Mouse (Mus musculus): ENCODE data around the gene Mecom. TPM values are rescaled to one million over a fixed set of nuclear protein-coding genes. Genes with fewer than 3 reads are reported as not detected.

Mecom gene
- total and polyA plus RNA-seq, 3 experiments = not detected

DNA sequence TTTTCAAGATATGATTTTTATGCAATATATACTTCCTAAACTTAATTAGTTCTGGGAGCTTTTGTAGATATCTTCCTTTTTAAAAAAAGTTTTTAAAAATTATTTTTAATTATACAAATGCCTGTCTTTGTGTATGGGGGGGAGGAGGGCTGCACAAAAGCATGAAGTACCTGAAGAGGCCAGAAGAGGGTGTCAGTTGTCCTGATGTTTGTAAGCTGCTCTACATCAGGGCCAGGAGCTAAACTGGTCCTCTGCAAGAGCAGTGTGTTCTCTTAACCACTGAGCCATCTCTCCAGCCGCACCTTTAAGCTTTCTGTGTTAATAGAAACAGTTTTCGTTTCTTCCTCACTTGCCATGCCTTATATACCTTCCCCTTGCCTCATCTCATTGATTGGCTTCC is 2.4 kb upstream of the Mecom start:
- Histone ChIP-seq H3K36me3 (replicated peaks in 1 of 2; ENCODE audit: control insufficient read depth in 1 of 2, insufficient read depth in 1 of 2, low read length in 1 of 2) (no peaks in the 10 kb centered on the region), H3K4me1 (ENCODE audit: control insufficient read depth in 1 of 2, insufficient read depth in 2 of 2) (peaks cover 0 to 9% of the 10 kb centered on the region in 2 experiments; a peak in 1 of 4 replicates), H3K79me2 (replicated peaks; ENCODE audit: control insufficient read depth, extremely low read depth, insufficient read depth, poor library complexity, severe bottlenecking) (no peaks in the 10 kb centered on the region), H3K27ac (ENCODE audit: insufficient read depth, low read depth) (no peak overlapping the region), H3K9ac (ENCODE audit: insufficient read depth, low read depth) (no peak overlapping the region), H3K4me2 (ENCODE audit: insufficient read depth, low read depth, poor library complexity, severe bottlenecking) (no peak overlapping the region), H3K27me3 (replicated peaks) (no peaks in the 10 kb centered on the region), H3K9me3 (replicated peaks; ENCODE audit: low read length) (no peaks in the 10 kb centered on the region), H3K4me3 (replicated peaks in 1 of 3; ENCODE audit: low read depth in 2 of 3, low read length in 2 of 3, poor library complexity in 1 of 3) (peak overlapping the region in 1 of 3 experiments; percentile 15)
- in situ Hi-C loops (cut with MboI; ENCODE audit: low pct_ligation_motif_present, low pct_unique_long_range_greater_than_20kb, low sequenced_read_pairs) (no loop called here), dilution Hi-C loops (cut with MboI; ENCODE audit: extremely low pct_ligation_motif_present, extremely low pct_unique_long_range_greater_than_20kb, low sequenced_read_pairs) (no loop called here)
- peak; percentile 34 for TF ChIP-seq RAD21 (IDR thresholded peaks at IDR 0.05; ENCODE audit: low read depth, low read length)
- TF ChIP-seq NRF1 (IDR thresholded peaks at IDR 0.05; ENCODE audit: low read depth, low read length) = no peak
- TF ChIP-seq ETS1 (conservative IDR thresholded peaks at IDR 0.05; ENCODE audit: low read depth, low read length) = no peak
- no peak for TF ChIP-seq MXI1 (IDR thresholded peaks at IDR 0.05; ENCODE audit: low read depth, low read length)
- TF ChIP-seq TCF12 (IDR thresholded peaks at IDR 0.05; ENCODE audit: low read depth, low read length) = no peak
- peak; percentile 21; the same call in 1 of the 2 replicates for TF ChIP-seq SMC3 (IDR thresholded peaks at IDR 0.05; ENCODE audit: low read depth, low read length)
- peak in 1 of 2 experiments; percentile 54; a peak in 2 of 4 replicates for TF ChIP-seq CTCF (conservative IDR thresholded peaks at IDR 0.05 in 1 of 2, IDR thresholded peaks at IDR 0.05 in 1 of 2; ENCODE audit: low read depth in 2 of 2, low read length in 2 of 2)
- TF ChIP-seq POLR2AphosphoS2 (IDR thresholded peaks at IDR 0.05; ENCODE audit: low read depth, low read length) = no peak
- TF ChIP-seq ZKSCAN1 (IDR thresholded peaks at IDR 0.05; ENCODE audit: borderline replicate concordance, low read depth, low read length) = no peak
- no peak for TF ChIP-seq HCFC1 (IDR thresholded peaks at IDR 0.05; ENCODE audit: low read depth, low read length)
- TF ChIP-seq ZC3H11A (IDR thresholded peaks at IDR 0.05; ENCODE audit: low read depth, low read length) = no peak
- peak; percentile 43 for DNase-seq (ENCODE audit: extremely low read depth)

DNA sequence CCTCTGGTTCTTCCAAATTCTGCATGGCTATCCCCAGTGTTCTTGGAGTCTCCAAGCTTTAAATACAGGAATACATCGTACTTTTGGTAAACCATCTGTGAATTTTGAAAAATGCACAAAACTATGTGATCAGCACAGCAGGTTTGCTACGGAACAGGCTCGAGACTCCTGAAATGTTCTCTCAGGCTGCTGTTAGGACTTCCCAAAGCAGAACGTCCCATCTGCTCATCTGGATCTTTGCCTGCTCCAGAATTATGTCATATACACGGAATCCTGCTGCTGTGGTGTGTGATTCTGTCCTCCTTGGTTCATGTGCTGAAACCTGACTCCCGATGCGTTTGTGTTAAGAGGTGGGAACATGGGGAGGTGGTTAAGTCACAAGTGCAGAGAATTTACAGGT is 1.1 kb upstream of the Mecom start:
- Histone ChIP-seq H3K36me3 (replicated peaks in 1 of 2; ENCODE audit: control insufficient read depth in 1 of 2, insufficient read depth in 1 of 2, low read length in 1 of 2) (no peaks in the 10 kb centered on the region), H3K79me2 (replicated peaks; ENCODE audit: control insufficient read depth, extremely low read depth, insufficient read depth, poor library complexity, severe bottlenecking) (no peaks in the 10 kb centered on the region), H3K9me3 (replicated peaks; ENCODE audit: low read length) (no peaks in the 10 kb centered on the region), H3K27me3 (replicated peaks) (no peaks in the 10 kb centered on the region), H3K4me3 (replicated peaks in 1 of 3; ENCODE audit: low read depth in 2 of 3, low read length in 2 of 3, poor library complexity in 1 of 3) (no peak overlapping the region), H3K27ac (ENCODE audit: insufficient read depth, low read depth) (no peak overlapping the region), H3K4me2 (ENCODE audit: insufficient read depth, low read depth, poor library complexity, severe bottlenecking) (no peak overlapping the region), H3K4me1 (ENCODE audit: control insufficient read depth in 1 of 2, insufficient read depth in 2 of 2) (peaks cover 0 to 9% of the 10 kb centered on the region in 2 experiments; a peak in 1 of 4 replicates), H3K9ac (ENCODE audit: insufficient read depth, low read depth) (no peak overlapping the region)
- dilution Hi-C loops (cut with MboI; ENCODE audit: extremely low pct_ligation_motif_present, extremely low pct_unique_long_range_greater_than_20kb, low sequenced_read_pairs) = no loop called here
- no peak for TF ChIP-seq KAT2A (IDR thresholded peaks at IDR 0.05; ENCODE audit: insufficient replicate concordance, low read length)
- no peak for TF ChIP-seq POLR2A (IDR thresholded peaks at IDR 0.05; ENCODE audit: low read depth, low read length)
- no peak for TF ChIP-seq IRF4 (IDR thresholded peaks at IDR 0.05; ENCODE audit: low read depth, low read length)
- TF ChIP-seq ZC3H11A (IDR thresholded peaks at IDR 0.05; ENCODE audit: low read depth, low read length) = no peak
- TF ChIP-seq CHD2 (IDR thresholded peaks at IDR 0.05; ENCODE audit: low read length) = no peak
- no peak for TF ChIP-seq GABPA (IDR thresholded peaks at IDR 0.05; ENCODE audit: insufficient replicate concordance, low read depth, low read length)
- TF ChIP-seq JUND (conservative IDR thresholded peaks at IDR 0.05; ENCODE audit: low read depth, low read length) = no peak
- TF ChIP-seq ZNF384 (IDR thresholded peaks at IDR 0.05; ENCODE audit: low read depth, low read length) = no peak
- no peak for TF ChIP-seq USF2 (conservative IDR thresholded peaks at IDR 0.05; ENCODE audit: low read depth, low read length)
- no peak for TF ChIP-seq MEF2A (IDR thresholded peaks at IDR 0.05; ENCODE audit: borderline replicate concordance, low read depth, low read length)
- no peak for TF ChIP-seq UBTF (IDR thresholded peaks at IDR 0.05; ENCODE audit: low read depth, low read length)
- no peak for TF ChIP-seq NELFE (IDR thresholded peaks at IDR 0.05; ENCODE audit: low read depth, low read length)
- no peak for TF ChIP-seq HCFC1 (IDR thresholded peaks at IDR 0.05; ENCODE audit: low read depth, low read length)
- TF ChIP-seq ETS1 (conservative IDR thresholded peaks at IDR 0.05; ENCODE audit: low read depth, low read length) = no peak
- no peak for TF ChIP-seq EP300 (IDR thresholded peaks at IDR 0.05; ENCODE audit: low read length)
- no peak for TF ChIP-seq RCOR1 (conservative IDR thresholded peaks at IDR 0.05; ENCODE audit: low read depth, low read length)
- no peak for TF ChIP-seq USF1 (IDR thresholded peaks at IDR 0.05; ENCODE audit: low read depth, low read length)
- no peak for TF ChIP-seq E2F4 (IDR thresholded peaks at IDR 0.05; ENCODE audit: insufficient replicate concordance, low read depth, low read length)
- no peak for TF ChIP-seq BHLHE40 (IDR thresholded peaks at IDR 0.05; ENCODE audit: low read depth, low read length)
- in situ Hi-C loops (cut with MboI; ENCODE audit: low pct_ligation_motif_present, low pct_unique_long_range_greater_than_20kb, low sequenced_read_pairs) = no loop called here
- DNase-seq (ENCODE audit: extremely low read depth) = no peak

Measured in CH12.LX (cell line).